Mouse (Mus musculus) neural tube, embryonic 15.5 days (tissue): ENCODE measurements around the gene Htr6. TPM values are rescaled to one million over a fixed set of nuclear protein-coding genes. Genes with fewer than 3 reads are reported as not detected.

Source experiments
- ATAC-seq: fragments of 200-750 bp; cut with Nextera tagmentation; 2 replicates; pipeline ENCODE4 v1.8.0; 2017; ENCODE audit warnings: mild to moderate bottlenecking, moderate TSS enrichment, moderate library complexity; ENCODE audit not compliant: low FRiP score
- H3K27ac ChIP-seq: fragments of 300-500 bp; sonication (generic); replicated peaks from 2 replicates; pipeline ENCODE4 v1.5.1; 2015; ENCODE audit warnings: mild to moderate bottlenecking, inconsistent platforms
- H3K27me3 ChIP-seq: fragments of 300-500 bp; sonication (generic); replicated peaks from 2 replicates; pipeline ENCODE4 v1.6.1; 2015; ENCODE audit warnings: inconsistent platforms
- H3K36me3 ChIP-seq: fragments of 300-500 bp; sonication (generic); 2 replicates; pipeline ENCODE4 v1.6.1; 2015; ENCODE audit warnings: inconsistent platforms
- H3K4me1 ChIP-seq: fragments of 300-500 bp; sonication (generic); 2 replicates; pipeline ENCODE4 v1.6.1; 2015; ENCODE audit warnings: inconsistent platforms
- H3K4me2 ChIP-seq: fragments of 300-500 bp; sonication (generic); 2 replicates; pipeline ENCODE4 v1.6.1; 2015; ENCODE audit warnings: inconsistent platforms, mild to moderate bottlenecking, moderate library complexity
- H3K4me3 ChIP-seq: fragments of 300-500 bp; sonication (generic); replicated peaks from 2 replicates; pipeline ENCODE4 v1.5.1; 2015; ENCODE audit warnings: mild to moderate bottlenecking, inconsistent platforms
- H3K9ac ChIP-seq: fragments of 300-500 bp; sonication (generic); replicated peaks from 2 replicates; pipeline ENCODE4 v1.6.1; 2015; ENCODE audit warnings: mild to moderate bottlenecking, inconsistent platforms
- H3K9me3 ChIP-seq: fragments of 300-500 bp; sonication (generic); replicated peaks from 2 replicates; pipeline ENCODE4 v1.6.1; 2016; ENCODE audit warnings: inconsistent platforms
- WGBS: fragments of 180-500 bp; shearing (Covaris S2); methylation state at CpG from one replicate; pipeline ENCODE4 v1.1.7; 2015; ENCODE audit warnings: mixed read lengths; 5-methylcytosine and 5-hydroxymethylcytosine counted together
- polyA plus RNA-seq: library from polyadenylated mRNA; unstranded; fragments of >200 nt; fragmentation: Nextera tagmentation; extraction: Ambion mirVana; gene quantifications from 2 replicates; pipeline ENCODE4 v1.2.1, GENCODE M21; 2015

The Htr6 gene
- polyA plus RNA-seq, 1 experiment from 2014 or later, result 1.0 TPM

GRCm38 (mm10) chr4:139058029-139058428 is 17.3 kb downstream of the Htr6 start:
- no peak overlapping the region for H3K4me3 ChIP-seq
- 91% methylated on average over 5 of the region's 5 CpGs for WGBS
- H3K9ac ChIP-seq, result no peak overlapping the region
- no peaks in the 10 kb centered on the region for H3K9me3 ChIP-seq
- H3K27ac ChIP-seq, result no peak overlapping the region
- H3K4me2 ChIP-seq, result no peak overlapping the region
- H3K4me1 ChIP-seq, result peaks cover 33% of the 10 kb centered on the region
- no peaks in the 10 kb centered on the region for H3K36me3 ChIP-seq
- H3K27me3 ChIP-seq, result peaks cover 8% of the 10 kb centered on the region; the same call in 1 of the 2 replicates
- ATAC-seq, result no peak

- H3K4me1 ChIP-seq, result peaks cover 38% of the 10 kb centered on the region
- no peak overlapping the region for H3K4me2 ChIP-seq
- H3K27ac ChIP-seq, result no peak overlapping the region
- no peak overlapping the region for H3K4me3 ChIP-seq
- no peak for ATAC-seq
- H3K27me3 ChIP-seq, result peaks cover 8% of the 10 kb centered on the region; the same call in 1 of the 2 replicates
- WGBS, result 75% methylated on average over 5 of the region's 5 CpGs
- H3K36me3 ChIP-seq, result no peaks in the 10 kb centered on the region
- no peak overlapping the region for H3K9ac ChIP-seq
- no peaks in the 10 kb centered on the region for H3K9me3 ChIP-seq
Measured at GRCm38 (mm10) chr4:139057291-139057690, 18.1 kb downstream of the Htr6 start.

GRCm38 (mm10) chr4:139055744-139056143 is 19.6 kb downstream of the Htr6 start:
- H3K27ac ChIP-seq, result 0 out of 2 replicates have a peak overlapping the region, but pooled peaks have one; percentile 56
- H3K4me1 ChIP-seq, result peaks cover 38% of the 10 kb centered on the region
- no peak overlapping the region for H3K9ac ChIP-seq
- H3K4me2 ChIP-seq, result no peak overlapping the region
- WGBS, result 56% methylated on average over 3 of the region's 3 CpGs
- ATAC-seq, result no peak
- no peaks in the 10 kb centered on the region for H3K9me3 ChIP-seq
- H3K36me3 ChIP-seq, result no peaks in the 10 kb centered on the region
- no peak overlapping the region for H3K4me3 ChIP-seq
- H3K27me3 ChIP-seq, result peaks cover 4% of the 10 kb centered on the region; the same call in 1 of the 2 replicates

GRCm38 (mm10) chr4:139055336-139055735 is 20.0 kb downstream of the Htr6 start:
- no peaks in the 10 kb centered on the region for H3K9me3 ChIP-seq
- H3K36me3 ChIP-seq, result no peaks in the 10 kb centered on the region
- no peak overlapping the region for H3K9ac ChIP-seq
- H3K4me3 ChIP-seq, result no peak overlapping the region
- 49% methylated on average over 4 of the region's 4 CpGs for whole genome bisulfite sequencing
- H3K27ac ChIP-seq, result peak overlapping the region; percentile 56; the same call in 1 of the 2 replicates
- H3K27me3 ChIP-seq, result peaks cover 4% of the 10 kb centered on the region; the same call in 1 of the 2 replicates
- H3K4me1 ChIP-seq, result peaks cover 38% of the 10 kb centered on the region
- ATAC-seq, result no peak
- H3K4me2 ChIP-seq, result no peak overlapping the region

- H3K27ac ChIP-seq, result peak overlapping the region; percentile 60
- H3K9me3 ChIP-seq, result no peaks in the 10 kb centered on the region
- H3K4me3 ChIP-seq, result no peak overlapping the region
- H3K9ac ChIP-seq, result no peak overlapping the region
- H3K4me2 ChIP-seq, result no peak overlapping the region
- ATAC-seq, result peak; percentile 65; the same call in 1 of the 2 replicates
- H3K27me3 ChIP-seq, result peaks cover 4% of the 10 kb centered on the region; the same call in 1 of the 2 replicates
- no peaks in the 10 kb centered on the region for H3K36me3 ChIP-seq
- WGBS, result 45% methylated on average over 9 of the region's 9 CpGs
- peaks cover 36% of the 10 kb centered on the region for H3K4me1 ChIP-seq
Measured at GRCm38 (mm10) chr4:139054300-139054923, 21.0 kb downstream of the Htr6 start.

- 33% methylated on average over 5 of the region's 5 CpGs for WGBS
Measured at GRCm38 (mm10) chr4:139053391-139053790, 22.0 kb downstream of the Htr6 start.

GRCm38 (mm10) chr4:139052796-139053195 is 22.6 kb downstream of the Htr6 start:
- WGBS, result 54% methylated on average over 7 of the region's 7 CpGs
- Histone ChIP-seq H3K9ac (no peak overlapping the region), H3K27ac (no peak overlapping the region), H3K36me3 (no peaks in the 10 kb centered on the region), H3K27me3 (no peaks in the 10 kb centered on the region), H3K9me3 (no peaks in the 10 kb centered on the region), H3K4me1 (peaks cover 36% of the 10 kb centered on the region), H3K4me2 (no peak overlapping the region), H3K4me3 (no peak overlapping the region)
- no peak for ATAC-seq

More at GRCm38 (mm10) chr4:139053391-139053790, 22.0 kb downstream of the Htr6 start:
- H3K4me1 ChIP-seq, result peaks cover 36% of the 10 kb centered on the region
- no peaks in the 10 kb centered on the region for H3K36me3 ChIP-seq
- no peaks in the 10 kb centered on the region for H3K9me3 ChIP-seq
- peaks cover 3% of the 10 kb centered on the region; the same call in 1 of the 2 replicates for H3K27me3 ChIP-seq
- no peak overlapping the region for H3K9ac ChIP-seq
- H3K27ac ChIP-seq, result peak overlapping the region; percentile 60; the same call in 1 of the 2 replicates
- no peak overlapping the region for H3K4me3 ChIP-seq
- ATAC-seq, result no peak
- H3K4me2 ChIP-seq, result no peak overlapping the region

GRCm38 (mm10) chr4:139048518-139048917 is 26.9 kb downstream of the Htr6 start:
- Histone ChIP-seq H3K4me3 (no peak overlapping the region), H3K9ac (no peak overlapping the region), H3K4me1 (peaks cover 10% of the 10 kb centered on the region; the same call in 1 of the 2 replicates), H3K4me2 (no peak overlapping the region), H3K27ac (no peak overlapping the region), H3K36me3 (no peaks in the 10 kb centered on the region), H3K9me3 (no peaks in the 10 kb centered on the region), H3K27me3 (no peaks in the 10 kb centered on the region)
- 65% methylated on average over 6 of the region's 6 CpGs for WGBS
- ATAC-seq, result no peak

GRCm38 (mm10) chr4:139046354-139046753 is 29.0 kb downstream of the Htr6 start:
- Histone ChIP-seq H3K4me1 (peaks cover 8% of the 10 kb centered on the region; the same call in 1 of the 2 replicates), H3K9ac (no peak overlapping the region), H3K9me3 (no peaks in the 10 kb centered on the region), H3K27ac (no peak overlapping the region), H3K4me3 (no peak overlapping the region), H3K4me2 (no peak overlapping the region), H3K27me3 (no peaks in the 10 kb centered on the region), H3K36me3 (no peaks in the 10 kb centered on the region)
- no peak for ATAC-seq
- 53% methylated on average over 5 of the region's 5 CpGs for WGBS

- no peak overlapping the region for H3K9ac ChIP-seq
- H3K9me3 ChIP-seq, result no peaks in the 10 kb centered on the region
- H3K27me3 ChIP-seq, result no peaks in the 10 kb centered on the region
- no peak for ATAC-seq
- WGBS, result 90% methylated on average over 5 of the region's 5 CpGs
- peaks cover 24% of the 10 kb centered on the region for H3K4me1 ChIP-seq
- H3K36me3 ChIP-seq, result no peaks in the 10 kb centered on the region
- H3K4me2 ChIP-seq, result no peak overlapping the region
- no peak overlapping the region for H3K27ac ChIP-seq
- no peak overlapping the region for H3K4me3 ChIP-seq
Measured at GRCm38 (mm10) chr4:139044566-139044965, 30.8 kb downstream of the Htr6 start.

- Histone ChIP-seq H3K4me3 (no peak overlapping the region), H3K4me2 (no peak overlapping the region), H3K9me3 (no peaks in the 10 kb centered on the region), H3K36me3 (no peaks in the 10 kb centered on the region), H3K4me1 (peaks cover 34% of the 10 kb centered on the region), H3K27me3 (no peaks in the 10 kb centered on the region), H3K9ac (no peak overlapping the region), H3K27ac (no peak overlapping the region)
- ATAC-seq, result no peak
- WGBS, result 75% methylated on average over 2 of the region's 2 CpGs
Measured at GRCm38 (mm10) chr4:139043600-139043999, 31.8 kb downstream of the Htr6 start.

- 52% methylated on average over 5 of the region's 5 CpGs for WGBS
- Histone ChIP-seq H3K9me3 (no peaks in the 10 kb centered on the region), H3K36me3 (no peaks in the 10 kb centered on the region), H3K27ac (peak overlapping the region; percentile 39), H3K4me2 (no peak overlapping the region), H3K4me1 (peaks cover 44% of the 10 kb centered on the region), H3K27me3 (no peaks in the 10 kb centered on the region), H3K4me3 (no peak overlapping the region), H3K9ac (no peak overlapping the region)
- ATAC-seq, result no peak
Measured at GRCm38 (mm10) chr4:139042611-139043010, 32.8 kb downstream of the Htr6 start.
